Mouse (Mus musculus): Measurements from ENCODE around the gene Lurap1l. TPM values are rescaled to one million over a fixed set of nuclear protein-coding genes. Genes with fewer than 3 reads are reported as not detected.

Lurap1l gene
- not detected for polyA plus RNA-seq (2017; shearing (Covaris generic))

DNA sequence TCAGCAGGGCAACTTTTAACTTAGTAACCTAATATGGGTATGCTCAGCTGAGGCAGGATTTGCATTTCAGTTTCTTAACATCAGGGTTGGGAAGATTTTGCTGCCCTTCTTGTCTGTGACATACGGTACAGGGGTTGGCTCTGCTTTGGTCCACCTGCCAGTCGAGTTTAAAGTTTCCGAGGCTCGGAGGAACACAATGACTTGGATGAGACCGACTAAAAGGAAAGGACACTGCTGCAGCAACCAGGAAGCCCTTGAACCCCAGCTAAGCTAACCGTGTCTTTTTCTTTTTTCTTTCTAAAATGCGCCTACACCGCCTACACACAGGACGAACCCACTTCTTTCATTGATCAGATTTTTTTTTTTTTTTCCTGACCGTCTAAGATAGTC, at the start of gene Lurap1l:
Gene Lurap1l (plus strand): TSS at position 166 of the 390 bp plus-strand sequence.

Other genes starting within 250 kb of the Lurap1l start
- not detected for gene Tyrp1, start 76.5 kb upstream of the Lurap1l start, polyA plus RNA-seq (2017; shearing (Covaris generic))

Measured in CD4-positive, CD25-positive, alpha-beta regulatory T cell (primary cell).